Mouse (Mus musculus): Measurements from ENCODE around the gene Ramp1. TPM values are rescaled to one million over a fixed set of nuclear protein-coding genes. Genes with fewer than 3 reads are reported as not detected.

Ramp1 gene
- polyA plus RNA-seq, 1 experiment from 2014 or later: 4.0 TPM

GRCm38 (mm10) chr1:91179086-91179485 lies 536 bp upstream of the Ramp1 start:
- H3K36me3 ChIP-seq (ENCODE audit: control insufficient read depth, insufficient read depth, low read length): no peaks in the 10 kb centered on the region
- DNase-seq (ENCODE audit: low spot score): peak; percentile 51
- peaks cover 9% of the 10 kb centered on the region; the same call in 1 of the 2 replicates for H3K4me1 ChIP-seq (replicated peaks; ENCODE audit: control insufficient read depth, insufficient read depth, low read length)
- 0 out of 2 replicates have a peak overlapping the region, but pooled peaks have one; percentile 83 for H3K4me2 ChIP-seq
- H3K4me3 ChIP-seq (ENCODE audit: low read depth, low read length): no peak overlapping the region; the same call in 1 of the 2 replicates
- WGBS: 28% methylated on average over 5 of the region's 5 CpGs
- H3K9me3 ChIP-seq (ENCODE audit: control insufficient read depth, low read length): no peaks in the 10 kb centered on the region
- peaks cover 16% of the 10 kb centered on the region for H3K27me3 ChIP-seq (replicated peaks; ENCODE audit: control insufficient read depth, insufficient read depth, low read length)
- no peak overlapping the region for H3K27ac ChIP-seq (ENCODE audit: low read depth, low read length)
- ATAC-seq (replicated peaks; ENCODE audit: low FRiP score): 0 out of 2 replicates have a peak, but pooled peaks have one; percentile 36
- H3K9ac ChIP-seq (ENCODE audit: low read depth, low read length): no peak overlapping the region

- H3K9me3 ChIP-seq (ENCODE audit: control insufficient read depth, low read length): no peaks in the 10 kb centered on the region
- peak overlapping the region; percentile 83 for H3K4me2 ChIP-seq
- WGBS: 16% methylated on average over 14 of the region's 14 CpGs
- ATAC-seq (replicated peaks; ENCODE audit: low FRiP score): no peak
- H3K27me3 ChIP-seq (replicated peaks; ENCODE audit: control insufficient read depth, insufficient read depth, low read length): peaks cover 16% of the 10 kb centered on the region
- no peak overlapping the region for H3K27ac ChIP-seq (ENCODE audit: low read depth, low read length)
- H3K9ac ChIP-seq (ENCODE audit: low read depth, low read length): peak overlapping the region; percentile 37; the same call in 1 of the 2 replicates
- no peaks in the 10 kb centered on the region for H3K36me3 ChIP-seq (ENCODE audit: control insufficient read depth, insufficient read depth, low read length)
- peaks cover 9% of the 10 kb centered on the region; the same call in 1 of the 2 replicates for H3K4me1 ChIP-seq (replicated peaks; ENCODE audit: control insufficient read depth, insufficient read depth, low read length)
- no peak for DNase-seq (ENCODE audit: low spot score)
- H3K4me3 ChIP-seq (ENCODE audit: low read depth, low read length): peak overlapping the region; percentile 50
Observed at GRCm38 (mm10) chr1:91180174-91180565, 548 bp downstream of the Ramp1 start.

GRCm38 (mm10) chr1:91180723-91181122 lies 1.1 kb downstream of the Ramp1 start:
- Histone ChIP-seq H3K4me2 (peak overlapping the region; percentile 83; the same call in 1 of the 2 replicates), H3K4me3 (ENCODE audit: low read depth, low read length) (no peak overlapping the region)
- 67% methylated on average over 6 of the region's 6 CpGs for WGBS

GRCm38 (mm10) chr1:91181261-91181660 lies 1.6 kb downstream of the Ramp1 start:
- DNase-seq (ENCODE audit: low spot score): no peak
- H3K9me3 ChIP-seq (ENCODE audit: control insufficient read depth, low read length): peaks cover 2% of the 10 kb centered on the region; the same call in 1 of the 2 replicates
- H3K4me3 ChIP-seq (ENCODE audit: low read depth, low read length): no peak overlapping the region
- no peak for ATAC-seq (replicated peaks; ENCODE audit: low FRiP score)
- no peak overlapping the region for H3K4me2 ChIP-seq
- H3K4me1 ChIP-seq (replicated peaks; ENCODE audit: control insufficient read depth, insufficient read depth, low read length): peaks cover 9% of the 10 kb centered on the region; the same call in 1 of the 2 replicates
- H3K36me3 ChIP-seq (ENCODE audit: control insufficient read depth, insufficient read depth, low read length): 0 out of 2 replicates have a peak, but pooled peaks cover 2% of the 10 kb centered on the region
- 68% methylated on average over 5 of the region's 5 CpGs for WGBS
- no peak overlapping the region for H3K27ac ChIP-seq (ENCODE audit: low read depth, low read length)
- no peak overlapping the region for H3K9ac ChIP-seq (ENCODE audit: low read depth, low read length)
- peaks cover 16% of the 10 kb centered on the region for H3K27me3 ChIP-seq (replicated peaks; ENCODE audit: control insufficient read depth, insufficient read depth, low read length)

More at GRCm38 (mm10) chr1:91180723-91181122, 1.1 kb downstream of the Ramp1 start:
- ATAC-seq (replicated peaks; ENCODE audit: low FRiP score) (no peak), DNase-seq (ENCODE audit: low spot score) (no peak)
- Histone ChIP-seq H3K4me1 (replicated peaks; ENCODE audit: control insufficient read depth, insufficient read depth, low read length) (peaks cover 9% of the 10 kb centered on the region; the same call in 1 of the 2 replicates), H3K27me3 (replicated peaks; ENCODE audit: control insufficient read depth, insufficient read depth, low read length) (peaks cover 16% of the 10 kb centered on the region), H3K9me3 (ENCODE audit: control insufficient read depth, low read length) (no peaks in the 10 kb centered on the region), H3K9ac (ENCODE audit: low read depth, low read length) (no peak overlapping the region), H3K27ac (ENCODE audit: low read depth, low read length) (no peak overlapping the region), H3K36me3 (ENCODE audit: control insufficient read depth, insufficient read depth, low read length) (0 out of 2 replicates have a peak, but pooled peaks cover under 1% of the 10 kb centered on the region)

- Histone ChIP-seq H3K27ac (ENCODE audit: low read depth, low read length) (no peak overlapping the region), H3K4me1 (replicated peaks; ENCODE audit: control insufficient read depth, insufficient read depth, low read length) (peaks cover 9% of the 10 kb centered on the region; the same call in 1 of the 2 replicates), H3K4me2 (no peak overlapping the region), H3K9me3 (ENCODE audit: control insufficient read depth, low read length) (peaks cover 3% of the 10 kb centered on the region; the same call in 1 of the 2 replicates), H3K36me3 (ENCODE audit: control insufficient read depth, insufficient read depth, low read length) (0 out of 2 replicates have a peak, but pooled peaks cover 2% of the 10 kb centered on the region), H3K27me3 (replicated peaks; ENCODE audit: control insufficient read depth, insufficient read depth, low read length) (peaks cover 16% of the 10 kb centered on the region), H3K4me3 (ENCODE audit: low read depth, low read length) (no peak overlapping the region), H3K9ac (ENCODE audit: low read depth, low read length) (no peak overlapping the region)
- 48% methylated on average over 12 of the region's 12 CpGs for WGBS
- no peak for DNase-seq (ENCODE audit: low spot score)
- no peak for ATAC-seq (replicated peaks; ENCODE audit: low FRiP score)
Observed at GRCm38 (mm10) chr1:91181784-91182450, 2.3 kb downstream of the Ramp1 start.

GRCm38 (mm10) chr1:91183305-91183704 lies 3.7 kb downstream of the Ramp1 start:
- no peak for ATAC-seq (replicated peaks; ENCODE audit: low FRiP score)
- Histone ChIP-seq H3K36me3 (ENCODE audit: control insufficient read depth, insufficient read depth, low read length) (0 out of 2 replicates have a peak, but pooled peaks cover 2% of the 10 kb centered on the region), H3K4me2 (no peak overlapping the region), H3K4me1 (replicated peaks; ENCODE audit: control insufficient read depth, insufficient read depth, low read length) (peaks cover 16% of the 10 kb centered on the region; the same call in 1 of the 2 replicates), H3K9ac (ENCODE audit: low read depth, low read length) (no peak overlapping the region), H3K9me3 (ENCODE audit: control insufficient read depth, low read length) (peaks cover 3% of the 10 kb centered on the region; the same call in 1 of the 2 replicates), H3K4me3 (ENCODE audit: low read depth, low read length) (no peak overlapping the region), H3K27ac (ENCODE audit: low read depth, low read length) (no peak overlapping the region), H3K27me3 (replicated peaks; ENCODE audit: control insufficient read depth, insufficient read depth, low read length) (peaks cover 16% of the 10 kb centered on the region)
- no peak for DNase-seq (ENCODE audit: low spot score)
- 82% methylated on average over 10 of the region's 10 CpGs for WGBS

- Histone ChIP-seq H3K4me2 (no peak overlapping the region), H3K4me1 (replicated peaks; ENCODE audit: control insufficient read depth, insufficient read depth, low read length) (0 out of 2 replicates have a peak, but pooled peaks cover 11% of the 10 kb centered on the region), H3K27me3 (replicated peaks; ENCODE audit: control insufficient read depth, insufficient read depth, low read length) (no peaks in the 10 kb centered on the region), H3K9ac (ENCODE audit: low read depth, low read length) (no peak overlapping the region), H3K36me3 (ENCODE audit: control insufficient read depth, insufficient read depth, low read length) (0 out of 2 replicates have a peak, but pooled peaks cover 2% of the 10 kb centered on the region), H3K4me3 (ENCODE audit: low read depth, low read length) (no peak overlapping the region), H3K9me3 (ENCODE audit: control insufficient read depth, low read length) (peaks cover 3% of the 10 kb centered on the region; the same call in 1 of the 2 replicates), H3K27ac (ENCODE audit: low read depth, low read length) (peak overlapping the region; percentile 82; the same call in 1 of the 2 replicates)
- 64% methylated on average over 6 of the region's 6 CpGs for WGBS
- DNase-seq (ENCODE audit: low spot score): no peak
- ATAC-seq (replicated peaks; ENCODE audit: low FRiP score): no peak
Observed at GRCm38 (mm10) chr1:91186677-91187076, 7.1 kb downstream of the Ramp1 start.

GRCm38 (mm10) chr1:91187315-91187714 lies 7.7 kb downstream of the Ramp1 start:
- Histone ChIP-seq H3K9ac (ENCODE audit: low read depth, low read length) (no peak overlapping the region), H3K4me1 (replicated peaks; ENCODE audit: control insufficient read depth, insufficient read depth, low read length) (0 out of 2 replicates have a peak, but pooled peaks cover 8% of the 10 kb centered on the region), H3K4me3 (ENCODE audit: low read depth, low read length) (no peak overlapping the region), H3K27me3 (replicated peaks; ENCODE audit: control insufficient read depth, insufficient read depth, low read length) (no peaks in the 10 kb centered on the region), H3K27ac (ENCODE audit: low read depth, low read length) (peak overlapping the region; percentile 82), H3K36me3 (ENCODE audit: control insufficient read depth, insufficient read depth, low read length) (0 out of 2 replicates have a peak, but pooled peaks cover 2% of the 10 kb centered on the region), H3K4me2 (peak overlapping the region; percentile 40), H3K9me3 (ENCODE audit: control insufficient read depth, low read length) (peaks cover 3% of the 10 kb centered on the region; the same call in 1 of the 2 replicates)
- WGBS: 50% methylated on average over 5 of the region's 5 CpGs
- no peak for DNase-seq (ENCODE audit: low spot score)
- no peak for ATAC-seq (replicated peaks; ENCODE audit: low FRiP score)

Data from liver, embryonic 11.5 days (tissue).